Mouse (Mus musculus) heart, embryonic 13.5 days (tissue): ENCODE measurements around the gene Oasl2. TPM values are rescaled to one million over a fixed set of nuclear protein-coding genes. Genes with fewer than 3 reads are reported as not detected.

Experiments used
- microRNA-seq: library from miRNA; unstranded; fragments of <30 nt; microRNA quantifications from one replicate; pipeline ENCODE4, GENCODE M21; 2016
- polyA plus RNA-seq: library from polyadenylated mRNA; unstranded; fragments of >200 nt; fragmentation: Nextera tagmentation; extraction: Ambion mirVana; gene quantifications from 2 replicates; pipeline ENCODE4 v1.2.1, GENCODE M21; 2015

Gene Oasl2
- polyA plus RNA-seq, 1 experiment from 2014 or later: 6.2 TPM

Small RNA genes within 50 kb of the gene (microRNA-seq; reads per million reads assigned to microRNA genes)
- gene Mir6240: 12.2 reads per million, percentile 29 among the genes with 10 or more reads in this experiment

Other genes starting within 250 kb of the Oasl2 start
- gene Trpv4, start 238.5 kb upstream of the Oasl2 start, polyA plus RNA-seq: 0.71 and 0.83 TPM in 2 replicates
- 50.5 and 50.8 TPM in 2 replicates for gene Gltp, start 206.0 kb upstream of the Oasl2 start, polyA plus RNA-seq
- gene Tchp, start 189.2 kb upstream of the Oasl2 start, polyA plus RNA-seq: 8.0 and 8.1 TPM in 2 replicates
- 28.5 and 29.3 TPM in 2 replicates for gene Ankrd13a, start 122.3 kb upstream of the Oasl2 start, polyA plus RNA-seq
- 28.1 and 30.3 TPM in 2 replicates for gene Git2, start 121.4 kb upstream of the Oasl2 start, polyA plus RNA-seq
- 53.8 and 54.5 TPM in 2 replicates for gene 1500011B03Rik, start 73.5 kb upstream of the Oasl2 start, polyA plus RNA-seq
- gene 4930519G04Rik, start 43.3 kb upstream of the Oasl2 start, polyA plus RNA-seq: not detected in 2 replicates
- gene Gm9936, start 38.3 kb upstream of the Oasl2 start, polyA plus RNA-seq: not detected in 2 replicates
- gene Oasl1, start 26.3 kb downstream of the Oasl2 start, polyA plus RNA-seq: 0.56 and 0.67 TPM in 2 replicates
- 37.4 and 40.6 TPM in 2 replicates for gene 2210016L21Rik, start 45.2 kb downstream of the Oasl2 start, polyA plus RNA-seq
- 0.13 and 0.17 TPM in 2 replicates for gene Hnf1a, start 74.2 kb downstream of the Oasl2 start, polyA plus RNA-seq
- 6.5 and 6.9 TPM in 2 replicates for gene Sppl3, start 114.2 kb downstream of the Oasl2 start, polyA plus RNA-seq
- gene Gm10401, start 201.4 kb downstream of the Oasl2 start, polyA plus RNA-seq: 16.7 and 18.7 TPM in 2 replicates
- gene Acads, start 222.4 kb downstream of the Oasl2 start, polyA plus RNA-seq: 103 and 112 TPM in 2 replicates
- gene Unc119b, start 238.0 kb downstream of the Oasl2 start, polyA plus RNA-seq: 17.3 and 18.5 TPM in 2 replicates